Mouse (Mus musculus) central nervous system, embryonic 11.5 days (tissue): Measurements from ENCODE around the gene Klra4. TPM values are rescaled to one million over a fixed set of nuclear protein-coding genes. Genes with fewer than 3 reads are reported as not detected.

Source experiments
- polyA plus RNA-seq: library from polyadenylated mRNA; depleted of rRNA; stranded (reverse); fragments of >200 nt; gene quantifications from 2 replicates; pipeline ENCODE4 v1.2.3, GENCODE M21; 2012; rRNA removed

Gene Klra4
- not detected in 2 replicates for polyA plus RNA-seq

DNA sequence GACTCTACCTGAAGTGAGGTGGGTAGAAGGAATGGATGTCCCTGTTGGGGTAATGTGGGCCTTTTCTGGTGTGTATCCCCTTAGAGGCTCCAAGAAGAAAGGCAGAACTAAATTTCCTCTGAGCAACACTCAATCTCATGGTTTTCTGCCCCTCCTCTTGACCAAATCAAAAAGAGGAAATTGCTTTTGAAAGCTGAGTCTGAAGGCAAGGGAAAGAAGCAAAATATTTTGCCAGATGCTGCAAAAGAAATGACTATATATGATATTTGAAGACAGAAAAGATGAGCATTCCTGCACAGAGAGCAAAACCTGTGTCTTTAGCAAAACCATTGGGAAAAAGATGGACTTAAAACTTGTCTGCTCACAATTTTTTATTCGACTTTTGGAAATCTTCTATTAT, at the start of gene Klra4:
Gene Klra4 (minus strand): TSS at position 101 of the 400 bp plus-strand sequence.

GRCm38 (mm10) chr6:130026854-130027253, 40.2 kb downstream of the Klra4 start, which contains the start of gene Klra6:
Gene Klra6 (minus strand): TSS chr6:130026954.

Other genes with a start within 250 kb of the Klra4 start
- not detected in 2 replicates for gene Gm17631, start 204.6 kb downstream of the Klra4 start, polyA plus RNA-seq
- gene Klra17, start 190.6 kb downstream of the Klra4 start, polyA plus RNA-seq: not detected in 2 replicates
- gene Klra5, start 149.6 kb downstream of the Klra4 start, polyA plus RNA-seq: not detected in 2 replicates
- gene Klra6, start 40.3 kb downstream of the Klra4 start, polyA plus RNA-seq: not detected in 2 replicates
- not detected in 2 replicates for gene Klra8, start 62.6 kb upstream of the Klra4 start, polyA plus RNA-seq
- gene Klra9, start 125.8 kb upstream of the Klra4 start, polyA plus RNA-seq: not detected in 2 replicates
- not detected in 2 replicates for gene Klra7, start 166.1 kb upstream of the Klra4 start, polyA plus RNA-seq
- gene Klra10, start 214.7 kb upstream of the Klra4 start, polyA plus RNA-seq: not detected in 2 replicates